Mouse (Mus musculus): ENCODE results near the gene Fanca.
"Not testable (repeated sequence)": the region's sequence is repeated elsewhere in the genome, so short reads cannot be mapped to it uniquely, and the experiment has no call there.

Gene Fanca

DNA sequence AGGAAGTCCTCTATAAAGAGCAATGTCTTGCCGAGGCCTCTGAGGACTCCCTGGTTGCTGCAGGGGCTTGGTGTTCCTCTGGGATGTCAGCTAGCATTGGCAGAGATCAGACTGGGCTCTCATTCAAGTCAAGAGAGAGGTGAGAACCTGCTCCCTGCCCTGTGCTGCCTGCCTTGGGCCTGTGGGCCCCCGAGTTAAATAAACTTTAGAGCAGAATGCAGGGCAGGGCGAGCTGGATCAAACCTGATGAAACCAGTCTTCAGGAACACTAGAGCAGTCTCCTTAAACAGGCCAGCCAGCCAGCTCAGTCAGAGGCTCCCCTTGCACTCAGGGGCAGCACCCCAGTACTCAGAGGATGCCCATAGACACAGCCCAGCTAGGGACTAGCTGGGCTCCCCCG lies 46.5 kb downstream of the Fanca start:
- DNase-seq (ENCODE audit: low read depth, low spot score): peak; percentile 47

DNA sequence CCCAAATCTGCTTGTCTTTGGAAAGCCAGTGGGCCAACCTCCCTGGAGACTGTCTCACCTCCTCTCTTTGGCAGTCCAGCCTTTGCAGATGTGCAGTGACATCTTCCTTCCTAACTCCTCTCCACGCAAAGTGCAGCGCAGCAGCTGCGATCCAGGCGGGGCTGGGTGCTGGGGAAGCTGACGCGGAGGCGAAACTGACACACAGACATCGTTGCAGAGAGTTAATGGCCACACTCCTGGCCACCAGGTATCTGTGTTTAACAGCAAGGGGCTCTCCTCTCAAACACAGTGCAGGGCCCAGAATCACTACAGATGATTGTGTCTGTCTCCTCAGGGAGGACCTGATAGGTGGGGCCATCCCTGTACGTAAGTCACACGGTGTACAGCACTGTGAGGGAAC lies 47.2 kb downstream of the Fanca start:
- DNase-seq (ENCODE audit: low read depth, low spot score): no peak

DNA sequence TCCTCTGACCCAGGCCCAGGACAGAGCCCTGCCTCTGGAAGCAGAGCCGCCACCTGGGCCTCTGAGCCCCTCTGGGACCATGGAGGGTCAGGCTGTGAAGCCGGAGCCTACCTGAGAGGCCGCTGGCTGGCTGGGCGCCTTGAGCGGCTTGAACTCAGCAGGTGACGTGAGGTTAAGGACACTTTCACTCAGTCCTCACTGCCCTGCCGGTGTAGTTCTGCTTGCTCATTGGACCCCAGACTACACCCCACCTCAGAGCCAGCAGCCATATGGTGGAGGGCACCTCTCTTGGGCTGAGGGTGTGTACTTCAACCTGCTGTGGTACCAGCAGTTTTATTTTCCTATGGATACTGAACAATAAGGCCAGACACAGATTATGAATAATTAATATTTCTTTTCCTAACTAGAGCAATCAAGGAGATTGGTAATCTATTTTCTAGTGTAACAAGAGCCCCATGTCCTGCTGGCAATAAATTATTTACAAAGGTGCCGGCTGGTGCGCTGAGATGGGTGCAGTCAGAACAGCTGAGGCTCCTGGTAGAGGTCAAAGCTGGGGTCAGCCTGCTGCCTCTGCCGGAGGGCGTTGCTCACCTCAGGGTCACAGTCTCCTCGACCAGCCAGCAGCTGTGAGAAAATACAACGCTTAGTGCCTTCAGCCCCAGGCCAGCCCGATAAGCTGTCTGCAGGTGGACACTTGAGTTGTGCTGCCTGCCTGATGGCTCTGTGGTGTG lies 50.3 kb downstream of the Fanca start:
- no peak for DNase-seq (ENCODE audit: low read depth, low spot score)

DNA sequence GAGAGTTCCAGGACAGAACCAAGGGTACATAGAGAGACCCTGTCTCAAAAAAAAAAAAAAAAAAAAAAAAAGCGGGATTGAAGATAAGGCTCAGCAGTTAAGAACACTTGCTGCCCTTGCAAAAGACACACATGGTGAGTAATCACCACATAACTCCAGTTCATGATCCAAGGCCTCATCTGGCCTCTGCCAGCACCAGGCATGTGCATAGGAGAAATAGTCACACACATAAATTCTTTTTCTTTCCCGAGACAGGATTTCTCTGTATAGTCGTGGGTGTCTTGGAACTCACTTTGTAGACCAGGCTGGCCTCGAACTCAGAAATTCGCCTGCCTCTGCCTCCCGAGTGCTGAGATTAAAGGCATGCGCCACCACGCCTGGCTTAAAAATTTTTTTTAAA lies 60.8 kb downstream of the Fanca start:
- DNase-seq (ENCODE audit: low read depth, low spot score): not testable (repeated sequence)

DNA sequence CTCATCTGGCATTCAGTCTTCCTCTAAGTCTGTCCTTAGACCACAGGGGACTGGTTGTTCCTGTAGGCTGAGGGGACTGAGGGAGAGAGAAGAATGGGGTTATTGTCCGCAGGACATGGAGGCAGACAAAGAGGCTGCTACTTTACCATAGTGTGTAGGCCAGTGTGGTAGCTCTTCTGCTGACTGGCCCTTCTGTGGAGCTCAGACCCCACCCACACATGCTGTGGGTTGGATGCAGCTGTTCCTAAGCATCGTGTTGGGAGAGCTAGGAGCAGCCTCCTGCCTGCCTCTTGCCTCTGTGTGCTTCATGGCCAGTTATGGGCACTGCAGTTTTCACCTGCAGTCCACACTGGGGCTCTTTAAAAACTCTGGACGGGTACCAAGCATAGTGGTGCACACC lies 61.3 kb downstream of the Fanca start:
- DNase-seq (ENCODE audit: low read depth, low spot score): no peak

DNA sequence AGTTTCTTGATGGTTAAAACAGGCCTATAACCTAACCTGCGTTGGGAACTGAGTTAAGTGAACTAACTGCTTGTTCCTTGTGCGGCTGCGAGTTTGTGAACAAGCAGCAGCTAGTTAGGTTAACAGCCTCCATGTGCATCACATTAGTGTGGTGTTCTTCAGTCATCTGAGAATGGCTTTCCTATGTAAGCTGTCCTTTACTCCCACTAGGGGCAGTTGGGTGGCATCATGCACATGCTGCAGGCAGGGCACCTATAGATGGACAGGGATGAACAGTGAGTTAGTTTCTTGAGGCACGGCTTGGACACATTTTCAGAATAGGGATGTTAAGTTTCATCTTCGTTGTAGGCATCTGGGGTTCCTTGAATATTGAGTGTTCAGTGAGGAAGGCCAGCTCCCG lies 63.2 kb downstream of the Fanca start:
- no peak for DNase-seq (ENCODE audit: low read depth, low spot score)

DNA sequence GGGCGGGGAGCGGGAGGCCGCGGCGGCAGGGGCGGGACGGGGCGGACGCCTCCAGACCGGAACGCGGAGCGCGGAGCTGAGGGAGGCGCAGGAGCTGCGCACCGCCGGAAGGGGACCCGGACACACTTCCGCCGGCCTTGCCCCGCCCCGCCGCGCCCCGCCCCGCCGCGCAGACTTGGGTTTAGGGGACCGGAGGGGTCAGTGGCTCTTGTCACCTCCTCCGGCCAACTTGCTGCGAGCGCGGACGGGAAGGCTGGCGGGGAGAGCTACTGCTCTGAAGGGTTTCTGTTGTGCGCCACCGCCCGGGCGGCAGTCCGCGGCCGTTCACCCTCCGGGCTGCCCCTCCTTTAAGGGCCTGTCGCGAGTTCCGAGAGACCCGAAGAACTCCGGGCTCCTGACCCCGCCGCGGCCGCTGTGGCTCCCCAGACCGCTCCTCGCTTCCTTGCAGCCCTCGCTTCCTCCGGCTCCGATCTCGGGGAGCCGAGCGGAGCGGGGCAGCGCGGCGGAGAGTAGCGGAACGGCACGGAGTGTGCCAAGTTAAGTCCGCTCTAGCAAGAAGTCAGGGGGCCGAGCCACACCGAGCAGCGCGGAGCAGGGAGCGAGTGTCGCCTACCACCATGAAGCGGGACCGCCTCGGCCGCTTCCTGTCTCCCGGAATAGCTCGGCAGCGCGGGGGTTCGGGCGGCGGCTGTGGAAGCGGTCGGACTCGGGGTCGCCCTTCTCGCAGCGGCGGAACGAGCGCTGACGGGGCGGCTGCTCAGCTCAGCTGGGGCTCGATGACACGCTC lies 64.1 kb downstream of the Fanca start, which contains the start of the genes Zfp276 and Vps9d1:
Zfp276 (plus strand) TSS at position 97 of the 787 bp plus-strand sequence.
Vps9d1 (minus strand) TSS at position 250 of the 787 bp plus-strand sequence.
- peak; percentile 81 for DNase-seq (ENCODE audit: low read depth, low spot score)

DNA sequence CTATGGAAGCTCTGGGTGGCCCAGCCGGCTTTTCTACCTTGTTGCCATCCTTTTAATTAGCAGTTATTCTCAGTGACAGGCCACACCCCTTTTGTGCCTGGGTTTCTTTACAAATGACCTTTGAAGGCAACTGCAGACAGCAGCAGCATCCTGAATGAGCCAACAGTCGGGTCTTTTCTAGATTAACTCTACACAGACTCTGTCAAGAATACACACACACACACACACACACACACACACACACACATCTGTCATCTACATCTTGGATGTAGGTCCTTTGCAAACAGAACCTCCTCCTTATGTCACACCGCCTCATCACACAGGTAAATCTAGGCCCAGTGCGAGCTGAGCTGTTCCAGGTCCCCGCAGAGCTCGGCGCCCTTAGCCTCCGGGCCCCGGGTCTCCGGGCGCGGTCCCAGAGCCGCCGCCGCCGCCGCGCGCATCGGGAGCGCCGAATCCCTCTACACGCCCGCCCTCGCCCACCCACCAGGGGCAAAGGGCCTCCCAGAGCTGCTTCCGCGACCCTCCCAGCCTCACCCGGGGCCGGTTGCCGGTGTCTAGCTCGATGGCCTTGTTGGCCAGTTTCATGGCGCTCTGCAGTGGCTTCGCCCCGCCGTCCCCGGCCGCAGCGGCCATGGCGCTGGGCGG lies 64.8 kb downstream of the Fanca start:
- DNase-seq (ENCODE audit: low read depth, low spot score): peak; percentile 39

DNA sequence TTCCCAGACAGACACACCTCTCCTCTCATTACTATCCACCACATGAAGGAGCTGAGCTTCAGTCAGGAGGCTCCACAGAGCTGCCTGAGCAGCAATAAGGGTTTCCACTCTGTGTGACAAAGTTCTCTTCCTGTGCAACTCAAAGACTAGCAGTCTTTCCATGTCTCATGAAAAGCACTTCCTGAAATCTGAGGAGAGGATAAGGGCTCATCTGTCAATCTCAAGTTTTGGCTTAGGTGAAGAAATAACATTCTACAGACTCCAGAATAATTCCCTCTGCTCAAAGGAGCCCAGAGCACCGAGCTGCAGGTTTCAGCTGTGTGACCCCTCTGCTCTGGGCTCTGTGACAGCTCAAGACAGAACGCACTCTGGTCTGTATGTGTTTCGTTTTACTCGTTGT lies 65.5 kb downstream of the Fanca start:
- DNase-seq (ENCODE audit: low read depth, low spot score): no peak

DNA sequence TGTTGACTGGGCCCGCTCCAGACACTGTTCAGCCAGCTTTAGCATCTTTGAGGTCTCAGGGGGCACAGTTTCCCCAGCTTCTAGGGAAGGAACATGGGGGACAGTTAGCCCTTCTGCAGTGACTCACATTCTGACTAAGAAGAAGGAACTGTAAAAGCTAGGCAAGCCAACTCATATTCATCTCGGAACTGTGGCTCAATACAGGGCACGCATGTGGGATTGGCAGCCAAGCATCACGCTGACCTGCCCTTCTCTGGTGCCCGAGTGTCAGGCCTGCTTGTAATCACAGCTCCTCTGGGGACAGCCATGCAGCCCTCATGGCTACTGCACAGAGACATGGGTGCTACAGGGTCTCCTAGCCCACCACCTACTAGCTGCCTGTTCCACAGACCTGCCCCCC lies 67.4 kb downstream of the Fanca start:
- DNase-seq (ENCODE audit: low read depth, low spot score): no peak

DNA sequence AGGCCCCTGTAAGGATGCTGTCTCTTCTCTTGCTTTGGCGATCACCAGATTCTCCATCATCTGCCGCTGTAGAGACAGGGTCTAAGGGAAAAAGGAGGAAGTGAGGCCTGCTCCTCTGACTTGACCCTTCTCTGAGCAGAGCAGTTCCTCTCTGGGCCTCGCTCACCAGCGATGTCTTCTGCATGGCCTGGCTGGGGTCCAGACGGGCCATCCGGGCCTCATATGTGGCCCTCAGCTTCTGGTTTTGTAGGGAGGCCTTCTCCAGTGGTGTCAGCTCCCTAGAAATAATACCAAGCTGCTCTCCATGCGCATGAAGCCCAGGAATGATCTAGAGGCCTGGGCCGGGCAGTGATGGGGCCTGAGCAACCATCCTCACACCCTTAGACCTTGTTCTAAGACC lies 69.8 kb downstream of the Fanca start:
- no peak for DNase-seq (ENCODE audit: low read depth, low spot score)

DNA sequence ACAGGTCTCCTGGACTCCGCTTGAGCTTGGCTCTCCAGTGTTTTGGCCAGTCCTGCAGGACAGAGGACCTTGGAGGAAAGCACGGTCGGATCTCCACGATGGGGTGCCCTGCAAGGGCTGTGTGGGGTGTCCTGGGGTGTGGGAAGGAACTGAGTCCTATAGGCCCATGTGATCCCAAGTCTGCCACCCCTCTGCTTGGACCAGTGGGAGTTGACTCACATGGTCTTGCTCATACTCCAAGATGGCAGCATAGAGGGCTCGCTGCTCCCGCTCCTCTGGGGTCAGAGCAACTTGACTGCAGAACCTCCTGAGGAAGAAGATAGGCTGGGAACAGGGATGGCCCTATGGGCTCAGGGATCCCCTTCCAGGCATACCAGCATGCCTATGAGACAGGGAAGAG lies 70.6 kb downstream of the Fanca start:
- DNase-seq (ENCODE audit: low read depth, low spot score): no peak

DNA sequence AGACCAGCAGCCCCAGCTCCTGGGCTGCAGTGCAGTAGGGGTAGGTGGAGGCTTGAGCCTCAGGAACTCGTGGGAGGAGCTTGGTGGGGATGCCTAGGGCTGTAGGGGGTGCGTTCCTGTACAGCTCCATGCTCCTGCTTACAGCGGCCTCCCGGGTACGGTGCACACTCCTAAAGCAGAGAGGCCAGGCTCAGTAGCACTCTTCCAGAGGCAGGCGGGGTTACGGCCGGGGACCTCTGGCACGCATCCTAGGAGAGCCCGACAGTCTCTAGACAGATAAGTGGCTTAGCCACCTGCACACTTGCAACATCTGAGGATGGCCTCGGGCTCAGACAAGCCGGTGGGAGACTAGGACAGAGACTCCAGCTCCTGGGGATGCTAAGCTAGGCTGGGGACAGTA lies 72.8 kb downstream of the Fanca start:
- peak; percentile 37 for DNase-seq (ENCODE audit: low read depth, low spot score)

DNA sequence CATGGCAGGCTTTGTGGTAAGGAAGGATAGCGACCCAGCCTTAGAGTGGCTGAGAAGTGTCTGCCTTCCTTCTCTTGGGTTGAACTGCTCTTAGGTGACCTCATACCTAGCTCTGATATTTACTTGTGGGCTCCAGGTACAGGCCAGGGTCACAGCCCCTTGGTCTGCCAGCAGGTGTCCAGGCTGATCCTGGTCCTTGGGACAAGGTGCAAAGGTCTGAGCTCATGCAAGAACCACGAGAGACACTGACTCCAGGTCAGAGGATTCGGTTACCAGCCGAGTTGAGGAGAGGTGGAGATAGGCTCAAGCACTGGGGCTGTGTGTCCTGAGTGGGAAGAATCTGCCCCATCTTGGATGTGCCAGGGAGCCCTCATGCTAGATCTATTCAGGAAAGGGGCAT lies 74.0 kb downstream of the Fanca start:
- DNase-seq (ENCODE audit: low read depth, low spot score): no peak

DNA sequence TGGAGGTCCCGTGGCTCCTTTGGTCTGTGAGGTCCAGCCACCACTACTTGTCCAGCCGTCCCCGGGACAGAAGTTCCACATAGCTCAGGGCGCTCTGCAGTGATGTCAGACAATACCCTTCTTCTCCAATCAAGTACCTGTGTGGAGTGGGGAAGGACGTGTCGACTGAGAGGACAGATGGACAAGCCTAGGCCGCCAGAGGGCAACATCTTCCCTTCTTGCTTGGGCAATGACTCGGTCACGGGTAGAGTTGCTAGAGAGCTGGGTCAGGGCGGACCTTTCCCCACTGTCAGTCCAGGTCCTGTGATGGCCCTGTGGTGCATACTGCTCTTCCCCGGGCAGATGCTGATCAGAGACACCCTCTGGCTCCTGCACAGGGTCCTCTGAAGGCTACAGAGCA lies 75.3 kb downstream of the Fanca start:
- no peak for DNase-seq (ENCODE audit: low read depth, low spot score)

DNA sequence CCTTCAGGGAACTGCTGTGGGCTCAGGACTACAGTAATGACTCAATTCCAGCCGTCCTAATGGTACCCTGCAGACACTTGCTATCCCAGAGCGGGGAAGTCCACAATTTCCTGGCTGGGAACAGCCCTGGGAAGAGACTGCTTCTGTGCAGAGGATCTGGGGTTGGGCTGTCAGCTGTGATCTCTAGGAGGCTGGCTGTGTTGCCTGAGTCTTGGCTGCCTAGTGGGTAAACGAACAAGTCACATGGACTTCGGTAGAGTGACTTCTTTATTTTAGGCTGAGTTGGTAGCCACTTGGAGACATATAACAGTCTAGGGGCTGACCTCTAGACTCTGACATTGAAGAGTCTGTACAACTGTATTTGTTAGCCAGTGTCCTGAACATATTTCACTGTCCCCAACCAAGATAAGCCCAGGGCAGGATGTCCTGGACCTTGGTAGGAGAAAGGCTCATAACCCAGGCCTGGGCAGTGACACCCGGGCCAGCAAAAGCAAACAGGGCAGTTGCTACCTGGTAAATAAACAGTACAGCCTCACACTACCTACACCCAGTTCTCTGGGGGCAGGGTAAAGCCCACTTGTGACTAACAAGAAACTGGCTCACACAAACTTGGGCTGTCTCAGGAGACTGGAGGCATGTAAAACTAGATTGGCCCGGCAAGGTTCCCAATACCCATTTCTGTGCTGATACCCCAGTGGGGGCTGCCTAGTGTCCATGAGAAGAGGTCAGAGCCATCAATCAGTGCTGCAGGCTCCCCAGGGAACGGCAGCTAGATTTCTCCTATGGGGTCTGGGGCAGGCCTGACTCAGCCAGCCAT lies 76.1 kb downstream of the Fanca start:
- no peak for DNase-seq (ENCODE audit: low read depth, low spot score)

DNA sequence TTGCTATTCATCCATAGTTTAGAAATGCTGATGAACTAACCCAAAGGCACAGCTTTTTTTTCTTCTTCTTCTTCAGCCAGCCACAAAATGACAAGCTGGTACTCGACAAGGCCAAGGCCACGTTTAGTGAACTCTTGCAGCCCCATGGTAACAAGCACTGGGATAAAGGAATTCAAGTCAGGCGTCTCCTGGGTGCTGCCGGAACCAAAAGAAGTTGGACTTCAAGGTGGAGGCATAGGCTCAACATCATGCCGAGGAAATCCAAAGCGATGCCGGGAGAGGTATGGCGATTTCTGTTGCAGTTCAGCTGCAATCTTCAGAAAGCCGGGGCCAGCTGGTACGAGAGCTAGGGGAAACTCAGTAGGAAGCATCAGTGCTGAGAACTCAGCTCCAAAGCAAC lies 79.0 kb downstream of the Fanca start:
- no peak for DNase-seq (ENCODE audit: low read depth, low spot score)

DNA sequence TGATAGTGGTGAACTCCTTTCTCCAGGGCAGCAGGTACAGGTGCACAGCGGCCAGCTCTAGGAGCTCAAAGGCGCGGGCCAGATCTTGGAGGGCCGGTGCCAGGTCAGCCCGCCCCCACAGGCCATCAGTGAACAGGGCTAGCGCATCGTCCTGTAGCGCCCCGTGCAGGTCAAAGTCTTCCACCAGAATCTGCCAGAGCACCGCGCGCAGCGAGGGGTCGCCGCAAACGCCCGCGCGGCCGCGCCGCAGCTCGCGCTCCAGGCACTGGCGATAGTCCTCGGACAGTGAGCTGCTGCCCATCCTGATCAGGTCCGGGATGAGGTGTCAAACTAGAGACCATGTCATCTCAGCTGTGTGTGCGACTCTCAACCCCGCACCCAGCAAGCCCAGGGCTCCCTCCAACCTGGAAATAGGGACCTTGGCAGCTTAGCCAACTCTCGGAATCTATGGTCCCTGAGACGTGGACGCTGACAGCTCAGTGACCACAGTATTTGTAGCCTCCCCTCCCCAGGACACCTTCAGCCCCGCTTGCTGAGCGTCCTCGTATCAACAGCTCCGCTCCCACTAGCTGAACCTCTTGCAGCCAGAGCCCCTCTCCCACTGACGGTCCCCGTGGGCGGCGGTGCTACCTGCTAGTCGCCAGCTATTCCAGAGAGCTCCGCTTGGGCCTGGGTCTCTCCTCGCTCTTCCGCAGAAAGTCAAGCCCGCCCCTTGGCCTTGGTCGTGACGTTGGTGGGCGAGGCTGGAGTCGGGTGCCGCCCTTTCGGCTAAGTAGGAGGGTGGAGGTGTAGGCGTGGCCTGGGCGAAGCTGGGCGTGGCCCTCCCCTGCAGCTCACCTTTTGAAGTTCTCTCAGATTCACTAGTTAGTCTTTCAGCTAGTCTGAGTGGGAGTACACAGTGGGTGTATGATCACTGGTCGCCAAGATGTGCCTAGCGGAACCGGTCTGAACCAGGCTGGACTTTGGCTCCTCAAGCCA lies 82.6 kb downstream of the Fanca start, which contains the start of gene Spata2l:
Spata2l (minus strand) TSS at position 714 of the 978 bp plus-strand sequence.
- peak; percentile 94 for DNase-seq (ENCODE audit: low read depth, low spot score)

DNA sequence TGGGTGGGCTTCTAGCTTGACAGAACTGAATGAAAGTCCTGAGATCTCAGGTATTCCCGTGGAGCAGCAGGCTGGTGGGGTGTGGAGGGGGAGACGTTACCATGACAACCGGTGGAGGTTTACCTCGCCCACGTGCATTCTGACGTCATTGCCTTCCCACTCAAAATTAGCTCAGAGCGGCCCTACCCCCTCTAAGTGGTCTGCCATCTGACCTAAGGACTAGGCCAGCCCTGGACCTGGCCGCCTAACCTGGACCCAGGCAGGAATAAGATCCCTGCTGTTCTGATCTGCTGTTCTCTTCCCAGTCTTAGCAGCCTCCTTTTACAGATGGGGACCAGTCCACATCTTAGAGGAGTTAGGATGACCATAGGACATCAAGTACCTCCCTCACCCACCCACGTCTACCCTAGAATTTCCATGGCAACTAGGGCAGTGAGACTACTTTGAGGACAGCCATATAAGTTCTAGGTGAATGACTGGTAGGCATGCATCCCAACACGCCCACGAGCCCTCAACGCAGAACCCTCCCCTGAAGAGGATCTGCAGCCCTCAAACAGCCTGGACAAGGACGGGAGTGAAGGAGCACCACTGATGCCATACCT lies 83.4 kb downstream of the Fanca start:
- DNase-seq (ENCODE audit: low read depth, low spot score): peak; percentile 56

DNA sequence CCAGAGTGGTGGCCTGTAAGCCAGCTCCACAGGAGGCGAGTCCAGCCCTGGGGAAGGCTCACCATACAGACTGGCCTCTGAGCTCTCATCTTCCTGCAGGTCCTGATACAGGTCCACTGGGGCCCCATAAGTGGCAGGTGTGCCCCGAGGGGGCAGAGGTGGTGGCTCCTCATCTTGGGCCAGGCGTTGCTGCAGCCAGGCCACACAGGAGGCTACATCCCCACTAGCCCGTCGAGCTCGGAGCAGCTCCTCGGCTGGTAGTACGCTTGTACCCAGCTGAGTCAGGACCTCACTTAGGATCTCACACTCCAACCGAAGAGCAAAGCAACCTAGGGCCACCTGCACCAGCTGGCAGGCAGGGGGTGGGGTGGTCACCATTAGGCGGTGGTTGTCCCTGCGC lies 84.6 kb downstream of the Fanca start:
- no peak for DNase-seq (ENCODE audit: low read depth, low spot score)
